Mouse (Mus musculus): ENCODE results near the gene Rbp7.

The Rbp7 gene

DNA sequence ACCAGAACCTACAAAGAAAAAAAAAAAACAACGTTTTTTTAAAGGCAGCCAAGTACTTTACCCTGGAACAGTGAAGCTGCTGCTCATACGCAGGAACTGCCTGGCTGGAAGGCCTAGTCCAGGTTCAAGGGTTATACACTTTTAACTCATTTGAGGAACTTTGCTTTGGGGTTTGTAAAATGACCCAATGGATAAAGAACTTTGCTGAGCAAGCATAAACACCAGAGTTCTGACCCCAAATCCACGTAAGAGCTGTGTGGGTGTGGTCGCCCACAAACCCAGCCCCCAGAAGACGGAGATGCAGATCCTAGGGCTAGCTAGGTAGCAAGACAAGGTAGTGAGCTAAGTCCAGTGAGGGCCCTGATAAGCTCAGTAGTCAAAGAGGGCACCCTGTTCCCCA is 47.3 kb downstream of the Rbp7 start:
- DNase-seq (ENCODE audit: low read depth) = no peak

DNA sequence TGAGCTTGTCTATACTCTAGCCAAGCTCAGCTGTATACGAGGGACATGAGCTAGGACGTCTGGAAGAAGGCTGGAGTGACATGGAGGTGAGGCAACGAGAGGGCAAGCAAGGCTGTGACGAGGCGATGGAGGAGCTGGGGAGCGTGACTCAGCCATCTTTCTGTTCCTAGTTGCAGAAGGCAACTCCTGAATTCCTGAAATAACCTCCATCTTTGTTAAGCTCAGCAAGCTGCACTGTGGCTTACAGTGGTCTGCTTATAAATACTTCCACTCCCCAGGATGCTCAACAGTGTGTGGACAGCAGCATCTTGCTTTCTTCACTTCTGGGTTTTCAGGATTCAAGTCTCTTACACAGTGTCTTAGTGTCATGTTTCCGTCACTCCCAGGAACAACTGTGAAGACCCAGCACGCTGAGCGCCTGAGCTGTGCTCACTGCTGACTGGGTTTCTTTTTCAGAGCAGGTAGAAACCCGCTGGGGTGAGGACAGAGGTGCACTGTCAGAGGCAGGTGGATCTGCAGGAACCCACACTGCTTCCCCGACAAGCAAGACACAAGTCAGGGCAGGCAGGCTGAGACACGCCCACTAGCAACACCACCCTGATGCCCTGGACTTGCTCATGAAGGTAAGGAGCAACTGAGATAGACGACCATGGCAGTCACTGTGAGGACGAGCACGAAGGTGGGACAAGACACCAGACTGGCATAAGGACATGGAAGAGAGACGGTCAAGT is 48.9 kb downstream of the Rbp7 start:
- DNase-seq (ENCODE audit: low read depth) = no peak

DNA sequence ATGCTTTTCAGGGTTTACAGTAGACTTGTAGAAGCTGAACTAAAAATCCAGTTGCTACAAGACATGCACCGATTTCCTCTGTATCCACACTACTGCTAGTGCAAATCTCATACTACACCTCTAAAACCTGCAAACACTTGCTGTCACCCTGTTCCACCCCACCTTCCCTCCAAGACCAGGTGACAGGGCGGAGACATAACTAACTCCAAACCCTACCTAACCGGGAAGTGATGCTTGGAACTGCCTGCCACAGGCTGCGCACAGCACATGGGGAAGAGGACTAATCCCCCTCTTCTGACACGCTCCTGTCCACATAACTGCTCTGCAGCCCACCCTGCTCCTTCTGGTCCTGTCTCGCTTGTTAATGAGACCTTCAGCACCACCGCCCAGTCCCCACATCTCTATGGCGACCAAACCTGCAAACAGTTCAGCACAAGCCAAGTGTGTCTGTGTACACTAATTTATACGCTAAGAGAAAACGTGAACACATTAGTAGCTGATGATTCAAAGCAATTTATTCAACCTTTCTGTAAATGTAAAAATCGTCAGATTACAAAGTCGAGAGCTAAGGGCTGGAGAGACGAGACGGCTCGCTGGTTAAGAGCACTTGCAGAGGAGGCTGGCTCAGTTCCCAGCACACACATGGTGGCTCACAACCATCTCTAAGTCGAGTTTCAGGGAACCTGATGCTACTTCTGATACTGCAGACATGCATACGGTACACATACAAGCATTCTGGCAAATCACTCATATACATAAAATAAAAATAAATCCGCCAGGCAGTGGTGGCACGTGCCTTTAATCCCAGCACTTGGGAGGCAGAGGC is 49.9 kb downstream of the Rbp7 start:
- no peak for DNase-seq (ENCODE audit: low read depth)

DNA sequence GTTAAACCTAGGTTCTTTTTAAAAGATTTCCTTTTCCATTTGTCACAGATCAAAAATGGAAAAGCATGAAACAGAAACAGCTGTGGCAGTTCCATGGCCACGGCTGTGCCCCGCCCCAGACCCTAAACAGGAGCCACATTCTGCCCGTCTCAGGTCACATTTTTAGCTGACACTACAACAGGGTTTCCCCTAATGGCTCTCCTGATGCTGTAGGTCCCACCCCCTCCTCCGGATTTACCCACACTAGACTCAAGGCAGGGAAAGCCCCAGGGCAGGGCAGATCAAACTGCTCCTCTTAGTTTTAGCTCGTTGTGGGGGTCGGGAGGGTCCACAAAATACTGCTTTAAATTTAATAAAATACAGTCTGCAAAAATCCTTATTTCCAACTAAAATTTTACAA is 51.7 kb downstream of the Rbp7 start:
- no peak for DNase-seq (ENCODE audit: low read depth)

DNA sequence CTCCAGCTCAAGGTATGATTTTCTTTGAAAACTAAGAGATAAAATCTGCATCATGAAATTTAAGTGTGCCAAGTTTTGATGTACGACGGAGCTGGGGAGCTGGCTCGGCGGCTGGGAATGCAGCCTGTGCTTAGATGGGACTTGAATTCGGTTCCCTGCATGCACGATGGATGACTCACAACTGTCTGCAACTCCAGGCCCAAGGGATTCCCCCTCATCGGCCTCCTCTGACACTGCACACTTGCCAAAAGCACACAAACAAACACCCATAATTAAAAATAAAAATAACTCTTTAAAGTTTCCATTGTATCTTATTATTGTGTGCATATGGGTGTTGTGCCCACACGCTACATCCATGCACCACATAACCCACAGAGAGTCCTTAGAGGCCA is 53.2 kb downstream of the Rbp7 start:
- DNase-seq (ENCODE audit: low read depth) = no peak

DNA sequence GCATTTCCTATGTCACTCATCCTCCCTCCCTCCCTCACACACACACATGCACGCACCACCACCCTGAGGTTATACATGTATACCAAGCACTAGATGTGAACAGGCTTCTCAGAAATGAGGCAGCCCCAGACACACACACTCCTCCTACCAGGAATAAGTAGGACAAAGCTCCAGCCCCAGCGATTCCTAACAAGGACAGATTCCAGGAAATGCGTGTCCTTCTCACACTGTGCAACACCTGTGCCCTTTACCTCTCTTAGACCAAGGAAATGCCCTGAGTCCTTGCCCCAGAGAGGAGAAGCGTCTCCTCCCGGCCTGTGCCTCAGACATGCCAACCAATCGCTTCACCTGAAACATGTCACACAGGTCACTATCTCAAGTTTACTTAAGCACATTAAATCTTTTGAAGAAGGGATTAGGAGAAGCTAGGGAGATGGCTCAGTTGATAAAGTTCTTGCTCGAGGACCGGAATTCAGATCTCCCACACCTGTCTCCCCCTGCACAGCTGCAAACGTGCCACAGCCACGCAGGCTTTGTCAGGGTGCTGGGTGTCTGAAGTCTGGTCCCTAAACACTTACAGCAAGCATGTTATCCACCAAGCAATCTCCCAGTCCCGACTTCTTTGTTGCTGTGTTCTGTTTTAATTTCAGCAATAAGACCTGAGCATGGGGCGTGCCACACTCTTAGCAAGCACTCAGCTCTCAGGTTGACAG is 53.7 kb downstream of the Rbp7 start:
- DNase-seq (ENCODE audit: low read depth) = no peak
